Mouse (Mus musculus): ENCODE results near the gene Vsnl1.

- TF ChIP-seq CTCF (IDR thresholded peaks at IDR 0.05; ENCODE audit: insufficient read depth, low read length), result peak; percentile 72
- TF ChIP-seq POLR2A (IDR thresholded peaks at IDR 0.05; ENCODE audit: borderline replicate concordance, extremely low read depth, low read depth, low read length), result no peak
Observed at GRCm38 (mm10) chr12:11350895-11351294, 85.5 kb downstream of the Vsnl1 start.

Measured in lung, adult 2 months (tissue).